Mouse (Mus musculus): ENCODE measurements at regions not wholly inside any gene's neighbourhood (a gene's known extent, or its start where the extent isn't known, plus 50 kb on each side); places are given as distances from the start of the nearest gene placed in this dataset.

DNA sequence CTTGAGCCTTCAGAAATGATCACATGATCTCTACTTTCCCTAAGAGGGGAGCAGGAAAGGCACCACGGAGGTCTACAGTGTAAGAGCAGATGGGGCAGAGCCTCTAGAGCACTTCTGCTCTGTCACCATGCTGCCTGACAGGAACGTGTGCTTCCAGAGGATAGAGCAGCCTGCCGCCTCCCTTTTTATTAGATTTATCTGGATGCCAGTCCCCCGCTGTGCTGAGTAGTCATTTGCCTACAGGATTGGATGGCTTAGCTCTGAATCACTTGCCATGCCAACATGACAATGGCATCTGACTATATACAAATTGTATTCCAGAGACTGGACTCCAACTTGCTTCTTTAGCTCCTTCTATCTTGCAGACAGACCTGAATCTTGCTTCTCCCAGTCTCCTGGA is 234.2 kb upstream of the Rbfox1 start:
- no peaks in the 10 kb centered on the region for H3K9me3 ChIP-seq (ENCODE audit: control insufficient read depth, low read length)
- H3K4me1 ChIP-seq (ENCODE audit: control insufficient read depth, insufficient read depth, low read length): no peaks in the 10 kb centered on the region
- ATAC-seq (ENCODE audit: low FRiP score, low TSS enrichment) (no peak), DNase-seq (no peak)
- no peaks in the 10 kb centered on the region for H3K36me3 ChIP-seq (ENCODE audit: control insufficient read depth, insufficient read depth, low read length)
- no peaks in the 10 kb centered on the region for H3K27me3 ChIP-seq (ENCODE audit: control insufficient read depth, insufficient read depth, low read length)
- WGBS: 42% methylated on average over 4 of the region's 4 CpGs
- no peak overlapping the region for H3K4me2 ChIP-seq (ENCODE audit: low read length)
- H3K9ac ChIP-seq (replicated peaks; ENCODE audit: low read length): no peak overlapping the region
- H3K27ac ChIP-seq (replicated peaks; ENCODE audit: low read depth, low read length): no peak overlapping the region
- H3K4me3 ChIP-seq (replicated peaks; ENCODE audit: low read depth, low read length): no peak overlapping the region

DNA sequence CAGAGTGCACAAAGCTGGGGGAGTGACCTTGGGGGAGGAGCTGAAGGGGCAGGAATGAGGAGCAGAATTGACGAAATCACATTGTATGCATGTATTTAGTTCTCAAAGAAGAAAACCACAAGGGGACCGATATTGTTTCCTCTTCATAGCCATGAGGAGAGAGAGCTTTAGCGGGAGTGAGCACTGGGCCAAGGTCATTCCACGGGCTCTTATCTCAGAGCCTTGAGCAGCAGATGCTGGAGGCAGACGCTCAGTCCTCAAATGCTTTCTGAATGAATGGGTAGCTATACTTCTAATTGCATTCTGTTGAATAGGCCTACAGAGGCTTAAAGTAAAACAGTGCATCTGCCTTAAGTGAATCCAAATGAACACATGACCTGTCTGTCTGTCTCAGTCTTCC is 245.2 kb upstream of the Rbfox1 start:
- Histone ChIP-seq H3K9me3 (ENCODE audit: control insufficient read depth, low read length) (no peaks in the 10 kb centered on the region), H3K4me3 (replicated peaks; ENCODE audit: low read depth, low read length) (no peak overlapping the region), H3K27ac (replicated peaks; ENCODE audit: low read depth, low read length) (no peak overlapping the region), H3K4me1 (ENCODE audit: control insufficient read depth, insufficient read depth, low read length) (no peaks in the 10 kb centered on the region), H3K36me3 (ENCODE audit: control insufficient read depth, insufficient read depth, low read length) (no peaks in the 10 kb centered on the region), H3K9ac (replicated peaks; ENCODE audit: low read length) (no peak overlapping the region), H3K27me3 (ENCODE audit: control insufficient read depth, insufficient read depth, low read length) (no peaks in the 10 kb centered on the region), H3K4me2 (ENCODE audit: low read length) (no peak overlapping the region)
- DNase-seq (no peak), ATAC-seq (ENCODE audit: low FRiP score, low TSS enrichment) (no peak)
- WGBS: 76% methylated on average over 5 of the region's 5 CpGs

- no peak overlapping the region for H3K9ac ChIP-seq (replicated peaks; ENCODE audit: low read length)
- no peaks in the 10 kb centered on the region for H3K27me3 ChIP-seq (ENCODE audit: control insufficient read depth, insufficient read depth, low read length)
- no peak for DNase-seq
- no peak overlapping the region for H3K4me3 ChIP-seq (replicated peaks; ENCODE audit: low read depth, low read length)
- no peaks in the 10 kb centered on the region for H3K36me3 ChIP-seq (ENCODE audit: control insufficient read depth, insufficient read depth, low read length)
- H3K9me3 ChIP-seq (ENCODE audit: control insufficient read depth, low read length): no peaks in the 10 kb centered on the region
- ATAC-seq (ENCODE audit: low FRiP score, low TSS enrichment): no peak
- H3K4me2 ChIP-seq (ENCODE audit: low read length): no peak overlapping the region
- no peak overlapping the region for H3K27ac ChIP-seq (replicated peaks; ENCODE audit: low read depth, low read length)
- peaks cover 3% of the 10 kb centered on the region; the same call in 1 of the 2 replicates for H3K4me1 ChIP-seq (ENCODE audit: control insufficient read depth, insufficient read depth, low read length)
- 82% methylated on average over 3 of the region's 3 CpGs for WGBS
Measured at GRCm38 (mm10) chr16:5629996-5630395, 255.2 kb upstream of the Rbfox1 start.

DNA sequence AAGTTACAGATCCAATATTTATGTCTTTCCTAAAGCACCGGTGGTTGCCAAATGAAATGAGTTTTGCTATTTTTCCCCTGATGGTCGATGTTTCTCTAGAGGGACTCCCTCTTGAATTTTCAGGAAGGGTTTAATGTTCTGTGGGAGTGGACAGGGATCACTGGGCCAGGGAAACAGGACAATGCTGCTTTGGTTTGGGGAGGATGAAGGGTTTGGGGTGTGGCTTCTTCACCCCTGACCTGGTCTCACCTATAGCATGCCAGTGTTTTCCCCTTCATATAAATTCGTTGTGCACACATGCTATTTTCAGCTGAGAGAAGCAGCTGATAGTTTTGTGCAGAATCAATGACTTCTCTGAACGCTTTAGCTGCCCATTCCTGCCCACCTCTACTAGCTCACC is 257.2 kb upstream of the Rbfox1 start:
- Histone ChIP-seq H3K4me3 (replicated peaks; ENCODE audit: low read depth, low read length) (no peak overlapping the region), H3K9me3 (ENCODE audit: control insufficient read depth, low read length) (no peaks in the 10 kb centered on the region), H3K9ac (replicated peaks; ENCODE audit: low read length) (no peak overlapping the region), H3K27ac (replicated peaks; ENCODE audit: low read depth, low read length) (no peak overlapping the region), H3K36me3 (ENCODE audit: control insufficient read depth, insufficient read depth, low read length) (no peaks in the 10 kb centered on the region), H3K4me1 (ENCODE audit: control insufficient read depth, insufficient read depth, low read length) (peaks cover 6% of the 10 kb centered on the region; the same call in 1 of the 2 replicates), H3K27me3 (ENCODE audit: control insufficient read depth, insufficient read depth, low read length) (no peaks in the 10 kb centered on the region), H3K4me2 (ENCODE audit: low read length) (no peak overlapping the region)
- no peak for DNase-seq
- WGBS: 77% methylated on average over 4 of the region's 4 CpGs
- ATAC-seq (ENCODE audit: low FRiP score, low TSS enrichment): no peak

DNA sequence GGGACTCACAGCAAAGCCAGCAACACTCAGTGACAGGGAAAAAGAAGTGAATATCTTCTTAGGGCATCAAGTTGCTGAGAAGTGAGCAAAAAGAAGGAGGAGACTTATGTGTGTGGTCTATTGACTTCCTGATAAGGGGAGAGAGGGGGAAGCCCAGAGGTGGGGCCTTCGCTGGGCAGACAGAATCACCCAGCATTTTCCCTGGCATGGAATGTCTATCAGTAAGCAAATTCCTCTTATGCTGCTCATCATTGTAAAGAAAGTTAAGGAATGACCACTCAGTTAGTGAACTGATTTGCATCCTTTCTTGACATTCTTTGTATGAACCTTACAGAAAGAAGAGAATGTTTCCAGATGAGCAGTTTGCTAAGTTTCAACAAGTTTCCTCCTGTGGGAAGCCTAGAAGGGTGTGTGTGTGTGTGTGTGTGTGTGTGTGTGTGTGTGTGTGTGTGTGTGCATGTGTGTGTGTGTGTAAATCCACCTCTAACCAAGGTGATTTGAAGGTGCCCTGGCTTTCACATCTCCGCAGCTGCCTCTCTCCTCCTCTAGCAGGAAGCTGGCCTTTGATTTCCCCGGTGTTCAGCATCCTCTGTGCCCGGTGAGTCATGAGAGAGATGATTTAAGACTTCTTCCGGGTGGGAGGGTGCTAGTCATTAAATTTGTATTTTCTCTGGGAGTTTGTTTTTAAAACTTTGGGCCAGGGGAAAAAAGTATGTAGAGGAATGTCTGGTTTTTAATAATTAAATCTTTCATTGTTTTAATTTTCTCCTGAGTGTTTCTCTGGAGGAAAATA is 257.8 kb upstream of the Rbfox1 start:
- peaks cover 6% of the 10 kb centered on the region; the same call in 1 of the 2 replicates for H3K4me1 ChIP-seq (ENCODE audit: control insufficient read depth, insufficient read depth, low read length)
- H3K27me3 ChIP-seq (ENCODE audit: control insufficient read depth, insufficient read depth, low read length): no peaks in the 10 kb centered on the region
- H3K9ac ChIP-seq (replicated peaks; ENCODE audit: low read length): no peak overlapping the region
- WGBS: 72% methylated on average over 5 of the region's 5 CpGs
- no peak overlapping the region for H3K27ac ChIP-seq (replicated peaks; ENCODE audit: low read depth, low read length)
- no peaks in the 10 kb centered on the region for H3K36me3 ChIP-seq (ENCODE audit: control insufficient read depth, insufficient read depth, low read length)
- no peaks in the 10 kb centered on the region for H3K9me3 ChIP-seq (ENCODE audit: control insufficient read depth, low read length)
- H3K4me3 ChIP-seq (replicated peaks; ENCODE audit: low read depth, low read length): no peak overlapping the region
- ATAC-seq (ENCODE audit: low FRiP score, low TSS enrichment) (no peak), DNase-seq (no peak)
- H3K4me2 ChIP-seq (ENCODE audit: low read length): no peak overlapping the region

DNA sequence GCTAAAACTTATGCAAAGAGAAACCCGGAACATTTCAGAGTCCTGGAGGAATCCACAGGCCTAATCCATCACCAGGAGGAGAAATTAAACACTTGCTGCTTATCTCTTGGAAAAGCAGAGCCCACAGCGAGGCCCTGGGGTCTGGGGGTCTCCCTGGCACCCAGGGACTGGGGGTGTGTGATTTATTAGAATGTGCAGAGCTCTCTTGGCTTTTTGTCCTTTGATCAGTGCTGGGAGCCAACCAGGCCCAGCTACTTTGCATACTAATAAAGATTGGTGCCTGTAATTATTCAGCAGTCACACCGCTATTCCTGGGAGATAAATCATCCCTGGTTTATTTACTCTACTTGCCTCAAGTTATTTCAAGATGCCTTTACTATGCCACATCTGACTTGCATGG is 260.0 kb upstream of the Rbfox1 start:
- Histone ChIP-seq H3K27me3 (ENCODE audit: control insufficient read depth, insufficient read depth, low read length) (no peaks in the 10 kb centered on the region), H3K27ac (replicated peaks; ENCODE audit: low read depth, low read length) (no peak overlapping the region), H3K4me2 (ENCODE audit: low read length) (no peak overlapping the region), H3K36me3 (ENCODE audit: control insufficient read depth, insufficient read depth, low read length) (no peaks in the 10 kb centered on the region), H3K9me3 (ENCODE audit: control insufficient read depth, low read length) (no peaks in the 10 kb centered on the region), H3K9ac (replicated peaks; ENCODE audit: low read length) (no peak overlapping the region), H3K4me3 (replicated peaks; ENCODE audit: low read depth, low read length) (no peak overlapping the region), H3K4me1 (ENCODE audit: control insufficient read depth, insufficient read depth, low read length) (peaks cover 6% of the 10 kb centered on the region; the same call in 1 of the 2 replicates)
- ATAC-seq (ENCODE audit: low FRiP score, low TSS enrichment) (no peak), DNase-seq (peak; percentile 48)
- WGBS: 40% methylated on average over 3 of the region's 3 CpGs

DNA sequence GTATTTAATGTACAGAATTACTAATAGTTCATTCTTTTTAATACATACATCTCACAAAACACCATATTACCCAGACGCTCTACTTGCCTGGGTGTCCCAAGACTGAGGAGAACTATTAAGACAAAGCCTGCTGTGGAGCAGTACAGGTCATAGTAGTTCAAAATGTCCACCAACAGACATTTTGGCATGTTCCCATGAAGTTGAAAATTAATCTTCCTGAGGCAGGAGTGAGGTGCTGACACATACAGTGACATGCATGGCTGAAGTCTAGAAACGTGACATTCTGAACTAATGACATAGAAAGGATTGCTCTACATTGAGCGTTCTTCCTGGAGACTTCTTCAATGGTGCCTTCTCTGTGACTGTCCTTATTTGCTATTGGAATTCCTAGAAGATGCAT is 264.6 kb upstream of the Rbfox1 start:
- Histone ChIP-seq H3K4me1 (ENCODE audit: control insufficient read depth, insufficient read depth, low read length) (peaks cover 6% of the 10 kb centered on the region; the same call in 1 of the 2 replicates), H3K27ac (replicated peaks; ENCODE audit: low read depth, low read length) (no peak overlapping the region), H3K9ac (replicated peaks; ENCODE audit: low read length) (no peak overlapping the region), H3K4me3 (replicated peaks; ENCODE audit: low read depth, low read length) (no peak overlapping the region), H3K27me3 (ENCODE audit: control insufficient read depth, insufficient read depth, low read length) (no peaks in the 10 kb centered on the region), H3K36me3 (ENCODE audit: control insufficient read depth, insufficient read depth, low read length) (no peaks in the 10 kb centered on the region), H3K4me2 (ENCODE audit: low read length) (no peak overlapping the region), H3K9me3 (ENCODE audit: control insufficient read depth, low read length) (no peaks in the 10 kb centered on the region)
- ATAC-seq (ENCODE audit: low FRiP score, low TSS enrichment) (no peak), DNase-seq (no peak)
- 95% methylated on average over 3 of the region's 3 CpGs for WGBS

DNA sequence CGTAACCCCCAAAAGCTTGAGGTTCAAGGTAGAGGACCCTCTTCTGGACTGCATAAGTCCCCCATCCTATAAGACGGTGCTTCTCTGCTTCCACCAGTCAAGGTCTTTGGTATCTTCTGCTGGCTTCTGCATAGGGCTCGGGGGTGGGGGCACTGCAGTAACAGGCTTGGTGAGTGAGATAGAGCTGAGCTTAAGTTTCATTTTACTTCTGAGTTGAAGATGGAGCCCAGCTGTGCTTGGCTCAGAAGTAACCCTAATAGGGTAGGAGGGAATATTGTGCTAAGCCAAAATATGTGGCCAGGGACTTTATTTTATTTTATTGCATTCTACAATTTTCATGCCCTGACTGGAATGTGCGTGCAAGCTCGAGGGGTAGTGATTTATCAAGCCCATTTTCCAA is 268.8 kb upstream of the Rbfox1 start:
- no peaks in the 10 kb centered on the region for H3K9me3 ChIP-seq (ENCODE audit: control insufficient read depth, low read length)
- no peak overlapping the region for H3K4me3 ChIP-seq (replicated peaks; ENCODE audit: low read depth, low read length)
- H3K4me2 ChIP-seq (ENCODE audit: low read length): no peak overlapping the region
- no peaks in the 10 kb centered on the region for H3K27me3 ChIP-seq (ENCODE audit: control insufficient read depth, insufficient read depth, low read length)
- DNase-seq (no peak), ATAC-seq (ENCODE audit: low FRiP score, low TSS enrichment) (no peak)
- no peaks in the 10 kb centered on the region for H3K4me1 ChIP-seq (ENCODE audit: control insufficient read depth, insufficient read depth, low read length)
- H3K27ac ChIP-seq (replicated peaks; ENCODE audit: low read depth, low read length): no peak overlapping the region
- WGBS: 90% methylated on average over 5 of the region's 5 CpGs
- no peak overlapping the region for H3K9ac ChIP-seq (replicated peaks; ENCODE audit: low read length)
- no peaks in the 10 kb centered on the region for H3K36me3 ChIP-seq (ENCODE audit: control insufficient read depth, insufficient read depth, low read length)

- Histone ChIP-seq H3K4me3 (replicated peaks; ENCODE audit: low read depth, low read length) (no peak overlapping the region), H3K27me3 (ENCODE audit: control insufficient read depth, insufficient read depth, low read length) (no peaks in the 10 kb centered on the region), H3K4me2 (ENCODE audit: low read length) (no peak overlapping the region), H3K9ac (replicated peaks; ENCODE audit: low read length) (no peak overlapping the region), H3K36me3 (ENCODE audit: control insufficient read depth, insufficient read depth, low read length) (no peaks in the 10 kb centered on the region), H3K9me3 (ENCODE audit: control insufficient read depth, low read length) (no peaks in the 10 kb centered on the region), H3K27ac (replicated peaks; ENCODE audit: low read depth, low read length) (no peak overlapping the region), H3K4me1 (ENCODE audit: control insufficient read depth, insufficient read depth, low read length) (no peaks in the 10 kb centered on the region)
- DNase-seq: no peak
- 82% methylated on average over 6 of the region's 6 CpGs for WGBS
- no peak for ATAC-seq (ENCODE audit: low FRiP score, low TSS enrichment)
Measured at GRCm38 (mm10) chr16:5595359-5595758, 289.8 kb upstream of the Rbfox1 start.
